Mouse (Mus musculus) E14TG2a.4 (cell line): ENCODE measurements at regions not wholly inside any gene's neighbourhood (a gene's known extent, or its start where the extent isn't known, plus 50 kb on each side); places are given as distances from the start of the nearest gene placed in this dataset.

Source experiments
- CTCF ChIP-seq: conservative IDR thresholded peaks from 2 replicates; pipeline ENCODE4 v1.5.1; 2014; ENCODE audit warnings: low read length
- POU5F1 ChIP-seq: IDR thresholded peaks from 2 replicates; pipeline ENCODE4 v1.6.1; 2014; ENCODE audit warnings: low read length, borderline replicate concordance

- TF ChIP-seq CTCF, result no peak
- no peak for TF ChIP-seq POU5F1
Measured at GRCm38 (mm10) chr7:72948026-72948425, 427.3 kb upstream of the Rgma start.
